Mouse (Mus musculus): ENCODE measurements at regions not wholly inside any gene's neighbourhood (a gene's known extent, or its start where the extent isn't known, plus 50 kb on each side); places are given as distances from the start of the nearest gene placed in this dataset.
"Not testable (repeated sequence)": the region's sequence is repeated elsewhere in the genome, so short reads cannot be mapped to it uniquely, and the experiment has no call there.

- DNase-seq (ENCODE audit: low spot score), result no peak
Observed at GRCm38 (mm10) chr5:133937967-133938918, 161.3 kb upstream of the Castor2 start.

GRCm38 (mm10) chr5:133935451-133935850 lies 164.1 kb upstream of the Castor2 start:
- DNase-seq (ENCODE audit: low spot score), result no peak

DNA sequence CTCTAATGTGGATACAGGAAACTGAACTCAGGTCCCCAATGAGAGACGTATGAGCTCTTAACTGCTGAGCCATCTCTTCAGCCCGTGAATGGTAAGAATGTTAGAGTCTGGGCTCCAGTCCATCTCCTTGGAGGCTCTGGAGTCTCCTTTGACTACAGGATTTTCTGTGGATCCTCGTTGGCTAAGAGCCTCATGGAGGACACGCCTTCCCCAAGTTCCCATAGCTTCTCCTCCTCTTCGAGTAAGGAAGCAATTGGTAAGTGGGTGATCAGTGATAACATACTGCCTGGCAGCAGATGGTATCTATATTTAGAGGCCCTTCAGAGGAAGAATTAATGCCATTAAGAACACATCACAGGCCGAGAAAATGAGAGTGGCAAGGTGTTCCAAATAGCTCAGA lies 164.5 kb upstream of the Castor2 start:
- DNase-seq (ENCODE audit: low spot score), result no peak

DNA sequence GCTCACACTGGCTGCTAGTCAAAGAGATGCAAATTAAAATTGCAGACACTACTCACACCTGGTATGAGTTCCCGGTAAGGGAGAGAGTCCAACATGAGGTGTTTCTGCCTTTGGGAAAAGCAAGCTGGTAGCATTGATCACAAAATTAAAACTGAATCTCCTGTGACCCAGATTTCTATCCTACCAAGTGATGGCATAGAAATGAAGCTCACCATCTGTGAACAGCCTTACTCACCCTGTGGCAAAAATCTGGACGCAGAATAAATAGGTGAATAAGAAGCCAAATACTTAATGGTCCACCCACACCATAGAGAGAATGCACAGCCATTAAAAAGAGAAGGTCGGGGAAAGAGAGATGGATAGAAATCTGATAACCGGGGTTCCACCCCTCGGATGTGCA lies 169.4 kb upstream of the Castor2 start:
- DNase-seq (ENCODE audit: low spot score), result no peak

GRCm38 (mm10) chr5:133927054-133927453 lies 172.5 kb upstream of the Castor2 start:
- no peak for DNase-seq (ENCODE audit: low spot score)

DNA sequence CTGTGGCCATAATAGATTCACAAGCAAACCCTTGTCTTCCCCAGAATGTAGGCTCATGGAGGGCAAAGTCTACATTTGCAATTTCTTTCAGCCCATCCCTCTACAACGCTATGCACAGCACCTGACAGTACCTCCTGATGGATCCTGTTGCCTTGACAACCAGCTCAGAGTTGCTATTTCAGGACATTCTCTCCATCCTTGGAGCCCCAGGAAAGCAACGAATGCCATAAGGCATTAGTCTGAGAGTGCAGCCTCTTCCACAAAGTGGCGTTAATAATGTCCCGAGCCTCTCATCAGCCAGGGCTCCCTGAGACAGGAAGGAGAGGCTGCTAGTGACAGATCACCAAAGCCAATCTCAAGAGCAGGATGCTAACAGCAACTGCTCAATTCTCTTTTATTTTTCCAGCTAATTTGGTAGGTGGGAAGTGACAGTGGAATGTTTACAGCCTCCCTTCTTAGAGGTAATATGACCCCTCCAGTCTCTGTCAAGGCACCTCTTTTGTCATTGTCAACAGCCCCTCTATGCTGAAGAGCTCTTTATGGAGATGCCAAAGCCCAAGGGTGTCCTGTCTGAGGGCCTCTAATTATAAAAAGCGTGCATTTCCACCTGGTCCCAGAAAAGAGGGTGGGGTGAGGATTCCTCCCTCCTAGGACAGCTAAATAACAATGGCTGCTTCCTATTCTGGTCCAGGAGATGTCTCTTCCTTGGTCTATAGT lies 174.2 kb upstream of the Castor2 start:
- no peak for DNase-seq (ENCODE audit: low spot score)

- no peak for DNase-seq (ENCODE audit: low spot score)
Observed at GRCm38 (mm10) chr5:133922181-133922580, 177.3 kb upstream of the Castor2 start.

DNA sequence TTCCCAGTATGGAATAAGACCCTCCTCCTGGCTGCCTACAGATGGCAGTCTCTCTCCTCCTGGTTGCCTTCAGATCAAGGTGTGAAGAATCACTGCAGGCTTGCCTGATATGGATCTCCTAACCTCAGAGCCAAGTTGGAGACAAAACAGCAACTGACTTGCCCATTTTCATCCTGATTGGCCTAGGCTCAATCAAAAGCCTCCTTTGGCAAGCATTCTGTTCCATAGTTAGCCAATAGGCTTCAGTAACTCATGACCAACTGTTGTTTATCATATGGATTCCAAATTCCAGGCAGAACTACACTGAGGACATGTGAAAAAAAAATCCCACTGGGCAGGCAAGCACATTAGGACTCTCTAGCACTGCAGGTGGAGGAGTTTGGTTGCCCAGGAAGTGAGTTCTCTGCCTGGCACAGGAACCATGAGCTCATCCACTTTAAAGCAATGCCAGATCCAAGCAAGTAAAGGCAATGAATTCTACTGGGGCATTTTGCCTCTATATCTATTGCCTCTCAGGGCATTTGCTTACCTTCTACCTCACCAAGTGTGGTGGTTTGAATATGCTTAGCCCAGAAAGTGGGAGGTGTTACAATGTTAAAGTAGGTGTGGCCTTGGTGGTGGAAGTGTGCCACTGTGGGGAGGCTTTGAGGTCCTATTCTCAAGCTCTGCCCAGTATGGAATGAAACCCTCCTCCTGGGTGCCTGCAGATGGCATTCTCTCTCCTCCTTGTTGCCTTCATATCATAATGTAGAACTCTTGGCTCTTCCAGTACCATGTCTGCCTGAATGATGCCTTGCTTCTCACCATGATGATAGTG lies 183.6 kb upstream of the Castor2 start:
- no peak for DNase-seq (ENCODE audit: low spot score)

GRCm38 (mm10) chr5:133907442-133907841 lies 192.1 kb upstream of the Castor2 start:
- DNase-seq (ENCODE audit: low spot score), result no peak

DNA sequence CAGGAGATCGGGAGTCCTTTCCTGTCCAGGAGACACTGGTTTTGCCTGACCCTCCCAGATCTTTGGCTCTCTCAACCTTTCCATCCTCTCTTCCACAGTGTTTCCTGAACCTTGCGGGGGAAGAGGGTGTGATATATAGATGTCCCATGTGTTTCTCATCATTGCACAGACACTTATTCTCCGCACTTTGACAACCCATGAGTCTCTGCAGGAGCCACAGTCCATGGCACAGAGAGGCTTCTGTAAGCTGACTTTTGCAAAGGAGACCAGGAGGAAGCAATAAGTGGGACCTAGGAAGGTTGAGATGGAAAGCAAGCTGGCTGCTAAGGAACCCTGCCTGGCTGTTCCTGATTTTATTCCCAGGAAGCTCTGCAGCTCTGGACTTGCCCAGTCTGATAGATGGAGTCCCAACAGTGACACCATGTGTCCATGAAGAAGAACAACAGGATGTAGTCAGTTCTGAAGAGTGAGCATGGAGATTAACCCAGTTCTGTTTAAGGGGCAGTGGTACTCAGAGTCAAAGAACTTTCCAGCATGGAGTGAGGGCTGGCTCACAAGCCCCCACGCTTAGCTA lies 201.4 kb upstream of the Castor2 start:
- peak; percentile 4 for DNase-seq (ENCODE audit: low spot score)

- no peak for DNase-seq (ENCODE audit: low spot score)
Observed at GRCm38 (mm10) chr5:133890728-133891127, 208.8 kb upstream of the Castor2 start.

- no peak for DNase-seq (ENCODE audit: low spot score)
Observed at GRCm38 (mm10) chr5:133889841-133890240, 209.7 kb upstream of the Castor2 start.

GRCm38 (mm10) chr5:133885507-133885906 lies 214.0 kb upstream of the Castor2 start:
- DNase-seq (ENCODE audit: low spot score), result no peak

DNA sequence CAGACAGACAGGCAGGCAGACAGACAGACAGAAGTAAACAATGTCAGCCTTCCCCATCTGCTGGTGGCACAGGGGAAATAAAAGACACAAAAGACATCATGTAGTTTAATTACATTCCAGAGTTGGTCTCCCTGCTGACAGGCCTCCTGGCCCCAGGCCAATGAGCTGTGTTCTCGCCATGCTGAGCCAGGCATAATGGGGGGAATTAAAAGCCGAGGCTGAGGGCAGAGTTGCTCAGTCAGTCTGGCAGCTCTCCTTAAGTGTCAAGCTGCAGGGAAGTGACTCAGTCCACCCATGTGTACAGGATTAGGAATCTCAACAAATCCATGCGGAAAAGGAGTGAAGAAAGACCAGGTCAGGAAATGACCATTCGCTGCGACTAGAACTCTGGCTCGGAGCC lies 214.5 kb upstream of the Castor2 start:
- no peak for DNase-seq (ENCODE audit: low spot score)

GRCm38 (mm10) chr5:133884593-133884992 lies 214.9 kb upstream of the Castor2 start:
- no peak for DNase-seq (ENCODE audit: low spot score)

- no peak for DNase-seq (ENCODE audit: low spot score)
Observed at GRCm38 (mm10) chr5:133844483-133844882, 255.0 kb upstream of the Castor2 start.

GRCm38 (mm10) chr5:133842059-133842706 lies 257.3 kb upstream of the Castor2 start:
- not testable (repeated sequence) for DNase-seq (ENCODE audit: low spot score)

GRCm38 (mm10) chr5:133838286-133838685 lies 261.2 kb upstream of the Castor2 start:
- no peak for DNase-seq (ENCODE audit: low spot score)

DNA sequence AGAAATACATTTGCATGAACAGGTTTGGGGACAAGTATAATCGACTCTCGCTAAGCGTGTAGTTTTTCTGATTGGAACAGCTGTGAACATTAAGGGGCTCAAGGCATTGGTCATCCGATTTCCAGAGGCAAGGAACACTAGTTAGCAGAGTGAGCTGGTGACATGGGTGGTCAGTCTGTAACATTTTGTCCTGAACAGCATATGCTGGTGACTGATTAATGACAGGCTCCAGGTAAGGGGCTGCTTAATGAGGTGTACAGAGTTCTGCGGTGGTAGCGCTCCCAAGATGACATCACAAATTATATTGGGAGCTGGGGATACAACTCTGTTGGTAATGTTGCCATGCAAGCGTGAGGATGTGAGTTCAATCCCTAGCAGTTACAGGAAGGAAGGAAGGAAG lies 266.3 kb upstream of the Castor2 start:
- DNase-seq (ENCODE audit: low spot score), result no peak

DNA sequence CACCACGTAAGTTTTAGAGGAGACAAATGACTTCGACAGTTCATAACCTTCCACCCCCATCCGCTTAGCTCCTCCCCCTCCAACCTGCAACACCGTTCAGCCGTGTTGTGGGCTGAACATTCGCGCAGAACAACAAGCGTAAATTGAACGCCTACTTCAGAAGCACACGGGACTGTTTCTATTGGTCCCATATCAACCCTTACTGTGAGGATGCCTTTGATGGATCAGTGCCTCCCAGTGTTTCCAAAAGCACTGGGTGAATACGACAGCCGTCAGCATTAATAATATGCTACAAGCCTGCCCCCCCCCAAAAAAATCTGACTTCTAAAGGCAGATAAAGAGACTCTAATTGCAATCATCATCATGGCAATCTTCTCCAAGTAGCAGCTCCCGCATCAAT lies 271.3 kb upstream of the Castor2 start:
- DNase-seq (ENCODE audit: low spot score), result no peak

DNA sequence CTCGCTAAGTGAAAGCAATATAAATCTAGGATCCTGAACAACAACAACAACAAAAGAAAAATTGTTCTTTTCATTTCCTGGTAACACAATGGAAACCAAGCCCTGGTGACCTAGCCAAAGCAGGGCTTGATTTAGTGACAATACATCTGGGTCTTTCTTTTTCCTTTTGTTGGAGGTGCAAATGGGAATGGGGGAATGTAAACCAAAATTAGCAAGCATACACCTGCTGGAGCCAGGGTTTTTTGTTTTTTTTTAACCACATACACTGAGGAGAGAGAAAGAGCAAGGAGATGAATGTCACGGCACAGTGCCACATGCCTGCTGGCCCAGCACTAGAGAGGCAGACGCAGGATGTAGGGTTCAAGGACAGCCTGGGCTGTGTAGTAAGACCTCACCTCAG lies 275.6 kb upstream of the Castor2 start:
- no peak for DNase-seq (ENCODE audit: low spot score)

All from heart, adult 8-10 months (tissue).